Mouse (Mus musculus): ENCODE results near the gene Adgrf5.

Adgrf5 gene

DNA sequence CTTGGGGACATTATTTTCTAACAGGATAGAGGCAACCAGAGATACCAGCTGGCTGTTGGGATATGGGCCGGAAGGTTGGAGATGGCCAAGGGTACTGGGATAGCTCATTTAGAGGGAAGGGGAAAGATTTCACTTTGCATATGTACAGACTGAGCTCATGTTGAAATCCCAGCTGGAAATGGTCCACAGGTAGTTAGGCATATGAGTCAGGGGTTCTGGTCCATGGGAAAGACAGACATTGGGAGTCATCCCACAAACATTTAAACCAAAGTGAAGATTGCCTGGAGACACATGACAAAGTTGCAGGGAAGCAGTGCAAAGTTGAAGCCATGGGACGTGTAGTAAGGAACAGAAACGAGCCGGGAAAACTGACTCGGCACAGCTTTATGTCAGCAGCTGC lies 26.1 kb downstream of the Adgrf5 start:
- no peak for DNase-seq

DNA sequence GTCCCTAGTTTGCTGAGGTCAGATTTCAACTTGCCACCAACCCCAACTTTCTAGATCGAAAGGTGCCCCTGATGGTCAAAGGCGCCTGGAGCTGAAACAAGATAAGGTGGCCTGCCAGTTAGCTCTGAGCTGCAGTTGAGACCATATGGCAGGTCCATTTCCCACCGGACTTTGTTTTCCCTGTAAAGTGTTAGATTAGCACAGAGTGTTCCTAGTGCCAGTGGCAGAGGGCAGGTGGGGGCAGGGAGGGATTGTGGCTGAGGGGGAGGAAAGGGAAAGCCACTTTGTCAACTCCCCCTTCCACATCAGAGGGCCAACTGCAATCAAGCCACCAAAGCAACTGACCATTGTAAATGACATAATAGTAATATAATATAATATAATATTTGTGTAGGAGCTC lies 26.9 kb downstream of the Adgrf5 start:
- no peak for DNase-seq

DNA sequence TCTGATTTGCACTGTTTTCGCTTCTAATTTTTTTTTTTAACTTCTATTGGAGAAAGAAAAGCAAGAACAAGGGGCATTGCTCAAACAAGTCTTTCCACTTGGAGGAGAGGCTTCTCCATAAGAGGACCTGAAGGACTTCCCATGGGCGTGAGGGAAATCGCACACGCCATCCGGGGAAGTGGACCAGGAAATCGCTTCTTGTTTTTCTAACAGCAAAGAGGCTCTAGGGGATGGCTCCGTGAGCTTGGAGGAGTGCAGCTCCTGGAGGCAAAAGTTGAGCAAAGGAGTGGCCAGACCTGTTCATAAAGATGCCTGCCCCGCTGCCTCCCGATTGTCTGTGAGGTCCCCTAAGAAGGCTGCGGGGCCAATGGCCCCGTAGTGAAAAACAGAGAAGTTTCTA lies 29.0 kb downstream of the Adgrf5 start:
- DNase-seq = no peak

DNA sequence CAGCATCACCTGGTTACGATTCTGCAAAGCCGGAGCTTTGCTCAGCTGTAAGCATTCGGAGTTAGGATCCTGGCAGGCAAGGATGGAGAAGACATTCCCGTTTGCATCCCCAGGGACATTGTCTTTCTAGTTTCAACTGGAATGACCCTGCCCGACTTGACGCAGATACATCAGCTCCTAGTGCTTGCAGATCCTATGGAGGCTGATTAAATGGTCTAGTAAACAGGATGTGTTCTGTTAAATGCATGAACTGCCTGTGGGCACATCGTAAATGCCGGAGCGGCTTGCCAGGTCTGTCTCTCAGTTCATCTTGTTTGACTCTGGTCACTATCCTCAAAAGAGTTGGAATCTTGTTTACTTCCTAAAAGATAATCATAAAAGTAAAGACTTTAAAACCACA lies 31.9 kb downstream of the Adgrf5 start:
- no peak for DNase-seq

DNA sequence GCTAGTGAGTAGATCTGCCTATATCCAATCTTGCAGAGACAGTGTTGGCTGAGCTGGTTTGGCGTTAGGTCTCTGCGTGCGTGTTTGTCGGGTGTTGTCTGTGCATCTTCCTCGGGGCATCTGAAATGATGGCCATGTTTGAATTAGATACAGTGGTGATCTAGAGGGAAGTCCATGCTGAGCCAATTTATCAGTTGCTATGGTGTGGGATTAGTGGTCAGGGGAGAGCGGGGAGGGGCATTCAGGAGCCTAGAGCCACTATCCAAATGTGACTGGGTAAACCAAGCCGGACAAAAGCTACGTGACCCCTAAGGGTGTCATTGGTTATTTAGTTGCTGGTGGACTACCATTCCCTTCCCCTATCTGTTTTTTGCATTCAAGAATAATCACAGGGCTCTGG lies 33.4 kb downstream of the Adgrf5 start:
- no peak for DNase-seq

DNA sequence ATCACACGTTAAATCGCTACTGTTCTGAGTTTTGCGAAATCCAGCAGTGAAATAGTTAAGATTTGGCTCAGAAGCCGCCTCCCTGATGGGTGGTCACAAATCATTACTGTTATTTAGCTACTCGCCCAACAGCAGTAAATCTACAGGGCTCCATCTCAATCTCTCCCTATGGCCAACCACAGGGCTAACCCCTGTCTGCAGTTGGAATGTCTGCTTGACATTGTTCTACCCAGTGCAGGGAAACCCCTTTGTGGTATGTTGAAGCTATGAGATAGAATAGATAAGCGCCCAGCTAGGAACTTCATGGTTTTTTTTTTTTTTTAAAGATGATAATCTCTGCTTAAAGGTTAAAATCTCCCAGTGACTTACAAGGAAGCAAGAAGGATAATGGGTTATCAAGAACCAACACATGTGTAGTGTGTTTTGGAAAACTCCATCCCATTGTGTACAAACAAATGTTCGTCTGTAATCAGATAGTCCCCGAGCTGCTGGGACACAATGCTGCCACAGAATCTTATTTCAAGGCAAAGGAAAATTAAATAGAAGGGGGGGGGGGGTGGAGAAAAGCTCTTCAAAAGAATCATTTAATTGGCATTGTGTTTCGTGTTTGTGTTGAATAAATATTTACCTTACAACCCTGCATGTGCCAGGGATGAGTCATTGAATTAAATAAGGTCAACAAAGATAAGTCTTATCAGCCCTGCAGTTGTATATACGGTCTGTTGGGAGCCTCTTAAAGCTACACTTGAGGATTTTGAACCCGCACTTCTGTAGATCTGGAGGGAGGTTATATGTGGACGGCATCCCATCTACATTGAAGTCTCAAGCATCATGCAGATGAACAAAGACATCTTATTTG lies 35.4 kb downstream of the Adgrf5 start:
- DNase-seq = no peak

DNA sequence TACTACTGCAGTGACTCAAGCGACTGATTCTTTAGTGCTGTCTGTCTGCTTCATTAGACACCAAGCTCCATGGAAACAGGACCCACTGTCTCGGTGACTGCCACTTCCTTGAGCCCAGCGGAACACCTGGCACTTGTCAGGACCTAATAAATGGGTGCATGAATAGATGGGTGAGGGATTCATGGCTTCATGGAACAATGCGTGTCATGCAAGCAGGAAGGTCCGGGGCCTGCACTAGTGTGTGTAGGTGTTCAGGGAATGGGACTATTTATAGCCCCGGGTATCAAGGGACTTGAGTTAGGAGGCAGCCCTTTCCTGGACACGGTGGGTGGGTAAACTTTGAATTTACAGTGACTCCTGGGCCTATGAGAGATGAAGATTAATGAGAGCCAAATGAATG lies 38.4 kb downstream of the Adgrf5 start:
- DNase-seq = no peak

DNA sequence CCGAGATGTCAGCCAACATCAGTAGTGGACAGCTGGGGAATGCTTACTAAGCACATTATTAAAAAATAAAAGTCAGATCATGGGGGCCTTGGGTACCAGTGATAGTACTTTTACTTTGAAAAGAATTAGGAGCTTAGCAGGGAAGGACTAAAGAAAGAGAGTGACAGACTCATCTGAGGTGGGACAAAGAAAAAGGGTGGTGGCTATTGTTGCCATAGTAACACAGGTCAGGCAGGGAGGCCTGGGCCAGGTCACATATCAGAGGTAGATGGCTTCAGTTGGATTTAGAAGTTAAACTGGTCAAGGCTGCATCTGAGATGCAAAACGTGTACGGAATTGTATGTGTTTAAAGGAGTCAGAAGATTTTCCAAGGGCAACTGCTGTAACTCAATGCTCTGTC lies 38.9 kb downstream of the Adgrf5 start:
- DNase-seq = no peak

DNA sequence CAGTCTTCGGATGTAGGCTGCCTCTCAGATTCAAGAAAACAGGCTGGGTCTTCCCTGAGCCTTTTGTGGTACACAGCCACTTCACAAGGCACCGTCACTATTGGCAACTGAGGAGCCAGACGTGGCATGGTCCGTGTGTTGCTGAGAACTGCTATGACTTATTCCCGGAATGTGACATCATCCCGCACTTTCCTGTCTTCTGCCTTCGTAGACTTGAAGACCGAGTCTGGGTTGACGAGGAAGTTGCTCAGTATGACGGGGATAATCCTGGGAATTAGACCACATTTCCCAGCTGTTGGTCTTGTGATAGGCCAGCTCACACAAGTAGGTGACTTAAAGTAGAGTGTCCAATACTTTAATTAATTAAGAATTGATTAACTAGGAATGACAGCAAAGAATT lies 40.2 kb downstream of the Adgrf5 start:
- no peak for DNase-seq

DNA sequence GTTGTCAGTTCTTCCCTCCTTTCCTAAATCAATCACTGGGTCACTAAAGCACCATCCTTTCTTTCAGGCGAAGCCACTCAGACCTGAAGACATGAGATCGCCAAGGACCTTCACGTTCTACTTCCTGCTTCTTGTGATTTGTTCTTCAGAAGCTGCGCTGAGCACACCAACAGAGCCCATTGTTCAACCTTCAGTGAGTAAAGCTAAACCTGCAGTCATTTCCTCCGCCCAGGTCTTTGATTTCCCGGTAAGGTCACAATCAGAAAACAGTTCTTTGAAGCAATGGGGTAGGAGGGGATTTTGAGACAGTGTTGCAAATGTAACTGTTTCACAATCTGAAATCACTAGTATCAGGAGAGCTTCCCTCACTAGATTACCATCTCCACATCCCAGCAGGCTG lies 43.6 kb downstream of the Adgrf5 start:
- DNase-seq = no peak

DNA sequence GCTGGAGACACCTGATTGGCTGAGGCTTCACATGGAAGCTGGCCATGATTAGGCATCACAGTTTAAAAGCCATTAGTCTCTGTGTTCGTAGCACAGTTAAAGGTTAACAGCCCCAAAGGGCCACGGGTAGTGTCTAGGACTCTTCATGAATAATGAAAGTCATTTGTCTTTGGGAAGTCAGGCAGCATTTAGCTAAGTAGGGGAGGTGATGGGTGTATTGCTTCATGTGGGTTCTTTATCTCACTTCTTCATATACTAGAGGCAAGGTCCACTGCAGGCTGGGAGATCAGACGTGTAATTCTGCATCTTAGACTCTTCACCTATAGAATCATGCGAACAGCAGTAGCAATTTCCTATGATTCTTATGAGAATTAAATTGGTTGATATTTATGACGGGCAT lies 44.2 kb downstream of the Adgrf5 start:
- no peak for DNase-seq

DNA sequence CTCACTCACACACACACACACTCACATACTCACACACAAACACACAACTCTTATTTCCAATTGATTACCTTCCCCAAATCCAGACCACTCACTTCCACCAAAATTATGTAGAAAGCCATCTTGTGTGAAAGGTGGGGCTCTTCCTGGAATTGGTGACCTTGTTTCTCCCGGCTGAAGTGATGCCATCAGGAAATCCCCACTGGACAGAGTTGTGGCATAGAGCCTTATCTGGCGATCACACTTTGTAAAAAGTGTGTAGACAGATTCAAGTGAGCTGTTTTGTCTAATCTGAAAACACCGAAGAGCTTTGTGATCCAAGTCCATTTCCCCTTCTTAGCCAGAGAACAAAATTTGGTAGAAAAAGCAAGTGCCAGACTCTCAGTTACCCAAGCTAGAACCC lies 46.1 kb downstream of the Adgrf5 start:
- no peak for DNase-seq

DNA sequence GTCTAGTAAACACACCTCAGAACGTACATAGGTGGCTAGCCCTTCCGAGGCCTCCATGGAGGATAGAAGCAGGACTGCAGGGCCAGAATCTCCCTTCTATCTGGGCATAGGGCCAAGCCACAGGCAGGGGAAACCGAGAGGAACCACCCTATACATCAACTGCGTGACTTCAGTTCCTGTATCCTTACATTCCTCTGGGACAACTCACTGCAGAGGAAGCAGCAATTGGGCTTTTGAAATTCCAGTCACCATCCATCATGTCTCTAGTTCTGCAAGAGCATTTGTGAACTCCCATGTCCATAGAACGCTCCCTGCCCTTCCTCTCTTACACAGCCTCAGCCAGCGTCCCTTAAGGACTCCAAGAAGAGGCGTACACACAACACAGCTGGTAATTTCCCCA lies 47.3 kb downstream of the Adgrf5 start:
- peak; percentile 36 for DNase-seq

DNA sequence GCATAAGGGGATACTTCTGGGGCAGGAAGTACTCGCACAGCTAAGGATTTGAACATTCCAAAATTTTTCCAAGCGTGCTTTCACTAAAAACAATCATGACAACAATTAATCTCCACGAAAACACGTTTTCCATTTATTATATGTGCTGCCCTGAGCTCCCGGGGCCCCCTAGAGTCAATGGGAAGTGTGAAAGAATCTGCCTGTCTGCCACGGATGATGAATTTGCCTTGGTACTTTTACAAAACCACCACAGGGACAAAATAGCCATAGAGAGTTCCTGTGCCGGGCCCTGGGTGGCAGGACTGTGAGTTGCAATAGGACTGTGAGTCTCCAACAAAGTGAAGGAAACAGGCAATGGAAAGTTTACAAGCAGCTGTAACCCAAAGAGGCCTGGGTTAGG lies 52.9 kb downstream of the Adgrf5 start:
- peak; percentile 57 for DNase-seq

DNA sequence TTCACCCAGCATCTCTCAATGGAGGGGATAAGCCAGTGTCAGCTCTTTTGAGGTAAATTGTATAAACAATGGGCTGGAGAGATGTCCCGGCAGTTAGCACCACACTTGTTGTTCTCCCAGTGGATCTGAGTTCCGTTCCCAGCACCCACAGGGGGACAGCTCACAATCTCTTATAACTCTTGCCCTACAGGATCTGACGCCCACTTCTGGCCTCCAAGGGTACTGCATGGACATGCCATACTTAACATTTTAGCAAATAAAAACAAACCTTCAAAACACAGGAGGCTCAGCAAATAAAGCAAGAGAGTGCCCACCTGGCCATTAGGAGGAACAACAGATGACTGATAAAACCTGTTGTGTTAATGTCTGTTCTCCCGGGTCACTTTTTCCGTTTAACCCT lies 59.0 kb downstream of the Adgrf5 start:
- DNase-seq = no peak

DNA sequence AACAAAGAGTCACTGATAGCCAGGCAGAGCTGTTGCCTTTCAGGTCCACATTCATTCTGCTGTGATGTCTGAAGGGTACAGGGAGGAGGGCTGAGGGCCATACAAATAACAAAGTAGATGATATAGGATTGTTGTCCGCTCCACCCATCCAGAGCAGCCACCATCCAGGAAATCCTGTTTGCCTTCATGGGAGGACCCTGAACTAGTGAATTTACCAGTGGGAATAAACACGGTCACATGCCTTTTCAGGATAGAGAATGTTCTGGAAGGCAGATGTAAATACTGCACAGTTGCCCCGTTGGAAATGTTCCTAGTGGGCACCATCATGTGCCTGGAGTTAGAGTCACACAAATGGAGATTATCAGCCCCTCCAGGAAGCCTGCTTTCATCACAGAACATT lies 60.1 kb downstream of the Adgrf5 start:
- no peak for DNase-seq

DNA sequence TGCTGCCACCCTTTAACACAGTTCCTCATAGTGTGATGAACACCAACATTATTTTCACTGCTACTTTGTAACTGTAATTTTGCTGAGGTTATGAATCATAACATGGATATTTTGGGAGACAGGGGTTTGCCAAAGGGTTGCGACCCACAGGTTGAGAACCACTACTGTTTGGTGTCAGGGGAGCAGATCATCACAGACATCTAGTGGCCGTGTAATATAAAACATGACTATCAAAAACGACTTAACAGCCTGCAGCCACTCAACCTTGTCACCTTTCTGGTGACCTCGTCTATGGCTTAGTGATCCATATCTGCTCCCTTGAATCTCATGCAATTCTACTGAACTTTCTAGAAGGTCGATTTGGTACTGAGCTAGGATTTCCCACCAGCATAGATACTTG lies 63.7 kb downstream of the Adgrf5 start:
- no peak for DNase-seq

DNA sequence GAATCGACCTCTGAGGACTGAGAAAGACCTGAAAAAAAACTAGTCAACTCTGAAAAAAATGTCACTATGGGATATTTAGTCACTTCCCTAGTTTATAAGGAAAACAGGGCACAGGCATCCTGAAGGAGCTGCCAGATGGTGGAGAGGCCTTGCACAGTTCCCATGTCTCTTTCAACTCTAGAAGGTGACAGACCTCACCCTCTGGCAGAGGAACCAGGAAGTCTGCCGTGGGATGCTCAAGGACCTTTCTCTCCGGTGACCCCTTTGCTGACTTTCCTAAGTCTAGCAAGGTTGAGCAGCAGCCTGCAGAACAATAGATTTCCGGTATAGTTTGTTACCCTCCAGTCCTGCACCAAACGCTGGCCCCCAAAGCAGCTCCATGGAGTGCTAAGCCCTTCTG lies 71.4 kb downstream of the Adgrf5 start:
- DNase-seq = peak; percentile 19

DNA sequence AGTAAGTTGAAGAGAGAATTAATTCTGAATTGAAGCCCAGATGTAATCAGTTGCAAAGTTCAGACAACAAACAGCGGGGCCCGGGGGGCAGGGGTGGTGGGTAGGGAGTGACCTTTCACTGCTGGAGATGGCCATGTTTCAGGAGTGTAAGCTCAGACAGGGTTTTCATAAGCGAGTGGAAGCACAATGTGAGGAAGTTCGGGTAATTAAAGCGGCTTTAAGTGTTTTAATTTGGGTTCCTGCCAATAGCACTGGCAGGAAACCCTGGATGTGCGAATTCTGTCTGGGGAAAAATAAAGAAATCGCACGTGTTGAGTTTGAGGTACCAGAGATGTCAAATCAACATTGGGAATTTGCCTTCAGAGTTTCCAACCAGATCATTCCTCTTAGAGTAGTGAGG lies 74.2 kb downstream of the Adgrf5 start:
- DNase-seq = no peak

DNA sequence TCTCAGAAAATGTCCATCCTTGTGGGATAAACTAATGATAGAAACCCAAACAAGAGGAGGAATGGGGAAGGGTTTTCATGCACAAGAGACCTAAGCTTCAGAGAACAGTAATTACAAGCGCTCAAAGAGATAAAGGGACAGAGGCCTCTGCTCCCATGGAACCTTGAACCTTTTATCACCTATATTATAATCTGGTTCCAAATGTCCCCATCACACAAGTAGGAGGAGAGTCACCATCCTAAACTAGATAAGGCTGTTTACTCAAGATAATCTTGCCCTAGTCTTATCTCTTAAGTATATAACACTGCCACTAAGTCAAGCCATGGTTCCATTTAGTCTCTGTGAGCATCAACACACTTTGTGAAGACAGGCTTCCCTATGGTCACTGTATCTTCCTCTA lies 91.0 kb downstream of the Adgrf5 start:
- DNase-seq = no peak

DNA sequence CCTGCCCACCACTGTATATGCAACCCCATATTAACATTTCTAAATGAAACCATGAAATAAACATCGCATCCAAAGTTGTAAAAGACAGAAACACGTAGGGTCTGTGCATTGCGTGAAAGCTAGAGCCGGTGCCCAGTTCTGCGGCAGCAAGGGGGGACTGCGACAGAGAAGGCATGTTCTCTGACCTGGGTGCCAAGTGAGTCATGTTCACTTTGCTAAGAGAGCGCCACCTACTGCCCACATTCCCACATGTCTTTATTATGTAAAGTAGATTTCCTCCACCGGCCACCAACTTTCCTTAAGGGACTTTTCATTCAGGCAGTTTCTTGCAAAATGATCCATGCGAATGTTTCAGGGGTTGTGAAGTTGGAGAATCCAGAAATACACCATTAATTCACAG lies 98.3 kb downstream of the Adgrf5 start:
- DNase-seq = peak; percentile 64

DNA sequence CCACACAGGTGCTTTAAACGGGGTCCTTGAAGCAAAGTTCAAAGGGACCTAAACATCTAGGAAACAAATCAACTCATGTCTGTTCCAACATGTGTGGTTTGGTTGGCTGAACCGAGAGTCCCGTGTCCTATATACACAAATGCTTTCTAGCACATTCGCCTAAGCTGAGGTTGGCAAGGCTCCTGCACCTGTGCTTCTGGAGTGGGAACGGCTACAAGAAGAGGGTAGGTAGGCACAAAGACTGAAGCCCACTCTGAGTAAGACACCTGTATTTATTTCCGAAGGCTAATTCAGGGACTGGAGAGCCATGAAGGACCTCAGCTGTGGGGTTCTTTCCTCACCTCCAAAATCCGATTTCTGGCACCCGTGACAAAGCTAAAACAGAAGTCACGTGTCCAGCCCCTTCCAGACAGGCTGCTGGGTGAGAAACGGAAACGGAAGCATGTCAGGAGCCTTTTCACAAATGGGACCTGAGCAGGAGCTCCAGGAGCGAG lies 99.5 kb downstream of the Adgrf5 start:
- DNase-seq = no peak

DNA sequence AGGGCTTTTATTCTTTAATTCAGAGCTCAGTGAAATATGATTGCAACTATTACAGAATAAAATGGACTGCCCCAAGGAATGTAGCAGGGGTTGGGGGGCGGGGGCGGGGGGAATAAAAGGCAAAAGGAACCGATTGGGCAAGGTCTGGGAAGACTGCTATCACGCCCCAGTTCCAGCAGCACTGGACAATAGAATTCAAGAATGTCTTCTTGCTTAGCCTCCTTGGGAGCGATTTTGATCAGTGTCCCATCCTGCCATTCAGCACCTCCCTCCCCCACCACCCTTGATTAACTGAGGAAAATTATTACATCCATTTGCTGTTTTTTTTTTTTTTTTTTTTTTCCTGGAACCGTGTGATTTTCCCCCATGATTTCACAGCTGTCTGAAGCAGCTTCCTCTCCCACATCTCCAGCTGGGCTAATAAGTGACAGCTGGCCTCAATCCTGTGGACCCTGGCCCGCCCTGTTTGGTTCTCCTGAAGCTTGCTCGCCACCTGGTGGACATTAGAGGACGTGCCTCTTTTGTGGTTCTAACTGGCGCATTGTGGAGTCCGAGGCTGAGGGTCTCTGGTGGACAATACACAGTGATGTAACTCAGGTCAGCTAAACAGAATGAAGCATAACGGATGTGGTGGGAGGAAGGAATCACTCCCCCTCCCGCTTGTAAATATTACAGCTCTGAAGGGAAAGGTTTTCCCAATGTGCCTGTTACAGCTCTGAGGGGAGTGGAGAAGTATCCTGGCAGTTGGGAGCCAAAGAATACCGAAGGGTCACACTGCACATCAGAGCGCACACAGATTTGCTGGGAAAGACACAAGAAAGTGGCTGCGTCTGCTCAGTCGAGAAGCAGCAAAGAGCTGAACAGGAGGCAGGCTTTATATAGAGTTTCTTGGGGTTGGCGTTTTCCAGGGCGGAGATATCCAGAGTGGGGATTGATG lies 100.3 kb downstream of the Adgrf5 start:
- peak; percentile 63 for DNase-seq

DNA sequence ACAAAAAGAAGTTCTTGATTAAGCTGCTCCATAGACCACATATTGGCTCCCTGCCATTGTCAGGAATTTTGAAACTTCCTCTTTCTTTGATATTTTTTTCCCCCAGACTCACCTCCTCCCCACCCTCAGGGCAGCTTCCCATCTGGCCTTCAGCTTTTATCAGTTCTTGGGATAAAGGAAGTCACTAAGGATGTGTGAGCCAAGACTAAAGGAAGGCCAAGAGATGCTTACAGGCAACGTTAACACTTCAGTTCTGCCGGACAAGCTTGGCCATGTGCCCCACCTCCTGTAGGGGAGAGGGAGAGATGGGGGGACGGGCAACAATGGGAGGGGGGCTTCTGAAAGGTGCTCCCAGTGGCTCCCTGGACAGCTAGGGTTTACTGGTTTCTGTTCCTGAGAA lies 109.8 kb downstream of the Adgrf5 start:
- no peak for DNase-seq
